Mouse (Mus musculus) C2C12 (cell line): ENCODE results near the gene Tenm2.

ENCODE experiments used
- CEBPB ChIP-seq: IDR thresholded peaks from one replicate; pipeline ENCODE4 v1.6.1; 2011; ENCODE audit warnings: low read depth, mild to moderate bottlenecking, control low read depth, moderate library complexity
- CTCF ChIP-seq: IDR thresholded peaks from one replicate; pipeline ENCODE4 v1.5.1; 2011; ENCODE audit not compliant: control insufficient read depth, insufficient read depth, insufficient read length

DNA sequence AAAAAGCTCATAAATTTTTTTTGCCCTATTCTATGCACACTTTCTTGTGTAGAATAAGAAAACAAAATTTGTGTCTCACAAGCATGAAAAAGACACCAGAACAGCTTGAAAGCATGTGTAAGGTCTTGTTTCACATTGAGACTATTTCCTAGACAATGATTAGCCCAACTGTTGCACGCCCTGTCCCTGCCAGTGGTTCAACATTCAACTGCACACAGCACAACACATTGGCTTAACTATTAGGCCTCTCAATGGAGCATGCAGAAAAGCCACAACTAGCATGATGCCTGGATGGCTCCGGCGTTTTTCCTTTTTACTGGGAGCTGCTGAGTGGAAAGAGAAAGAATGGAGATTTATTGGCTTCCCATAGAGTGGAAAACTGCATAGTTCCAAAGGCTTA, 170.3 kb downstream of the Tenm2 start:
- TF ChIP-seq CTCF = no peak
- no peak for TF ChIP-seq CEBPB
